Mouse (Mus musculus) kidney, adult 2 months (tissue): ENCODE measurements at regions not wholly inside any gene's neighbourhood (a gene's known extent, or its start where the extent isn't known, plus 50 kb on each side); places are given as distances from the start of the nearest gene placed in this dataset.

Source experiments
- CTCF ChIP-seq: fragments of 200-500 bp; conservative IDR thresholded peaks from 2 replicates; pipeline ENCODE4 v1.5.1; 2011; ENCODE audit warnings: low read depth, mild to moderate bottlenecking, control low read depth, low read length, moderate library complexity, mixed read lengths; ENCODE audit not compliant: insufficient read depth, insufficient read length
- POLR2A ChIP-seq: fragments of 200-500 bp; IDR thresholded peaks from one replicate; pipeline ENCODE4 v1.6.1; 2011; ENCODE audit warnings: low read depth, low read length, control low read depth

GRCm38 (mm10) chr3:18908737-18909136 lies 719.7 kb downstream of the 1700064H15Rik start:
- no peak for TF ChIP-seq POLR2A
- TF ChIP-seq CTCF, result no peak
